Mouse (Mus musculus): Measurements from ENCODE around the gene Trappc6b. TPM values are rescaled to one million over a fixed set of nuclear protein-coding genes. Genes with fewer than 3 reads are reported as not detected.

The Trappc6b gene
- polyA plus RNA-seq, 1 experiment: 41.7 TPM

DNA sequence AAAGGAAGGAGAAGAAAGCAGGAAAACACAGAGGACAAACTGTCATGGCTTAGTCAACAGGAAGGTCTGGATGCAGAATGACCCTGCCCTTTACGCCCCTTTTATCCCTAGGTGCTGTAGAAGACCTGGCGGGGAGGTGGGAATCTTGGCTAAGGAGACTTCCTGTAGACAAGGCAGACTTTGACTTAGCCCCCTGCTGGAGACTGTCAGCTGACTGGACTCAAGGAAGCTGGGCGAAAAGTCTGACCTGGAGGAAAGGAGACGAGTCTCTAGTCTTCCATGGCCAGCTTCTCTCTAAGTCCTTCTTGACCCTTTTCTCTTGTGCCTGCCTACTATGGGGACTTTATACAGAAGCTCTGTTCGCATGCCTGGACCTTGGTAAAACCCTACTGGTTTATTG lies 23.2 kb upstream of the Trappc6b start:
- Histone ChIP-seq H3K4me3 (replicated peaks; ENCODE audit: control insufficient read depth, low read depth, low read length) (no peak overlapping the region), H3K4me1 (ENCODE audit: control insufficient read depth, insufficient read depth, low read length) (no peaks in the 10 kb centered on the region), H3K27ac (ENCODE audit: control insufficient read depth, insufficient read depth, low read depth, low read length, poor library complexity) (no peak overlapping the region)
- TF ChIP-seq CTCF (IDR thresholded peaks at IDR 0.05; ENCODE audit: control insufficient read depth, insufficient read depth, low read length): no peak
- TF ChIP-seq POLR2A (IDR thresholded peaks at IDR 0.05; ENCODE audit: borderline replicate concordance, control insufficient read depth, low read depth, low read length): no peak
- 61% methylated on average over 5 of the region's 5 CpGs for WGBS

DNA sequence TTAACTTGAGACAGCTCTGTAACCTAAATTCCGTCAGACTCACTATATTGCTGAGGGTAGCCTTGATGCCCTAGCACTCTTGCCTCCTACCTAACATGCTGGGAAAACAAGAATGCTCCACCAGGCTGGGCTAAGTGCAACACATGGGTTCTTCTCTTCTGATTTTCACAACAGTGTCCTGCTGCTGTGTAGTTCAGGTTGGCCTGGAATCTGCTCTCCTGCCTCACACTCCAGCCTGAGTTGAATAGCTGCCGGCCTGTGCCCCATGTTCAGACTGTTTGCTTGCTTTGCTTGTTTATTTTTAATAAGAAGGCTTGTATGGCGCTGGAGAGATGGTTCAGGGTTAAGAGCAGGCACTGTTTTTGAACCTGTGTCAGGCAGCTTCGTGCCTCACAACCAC lies 19.2 kb upstream of the Trappc6b start:
- Histone ChIP-seq H3K27ac (ENCODE audit: control insufficient read depth, insufficient read depth, low read depth, low read length, poor library complexity) (no peak overlapping the region), H3K4me1 (ENCODE audit: control insufficient read depth, insufficient read depth, low read length) (no peaks in the 10 kb centered on the region; the same call in 1 of the 2 replicates), H3K4me3 (replicated peaks; ENCODE audit: control insufficient read depth, low read depth, low read length) (no peak overlapping the region)
- WGBS: 87% methylated on average over 4 of the region's 4 CpGs
- no peak for TF ChIP-seq CTCF (IDR thresholded peaks at IDR 0.05; ENCODE audit: control insufficient read depth, insufficient read depth, low read length)
- TF ChIP-seq POLR2A (IDR thresholded peaks at IDR 0.05; ENCODE audit: borderline replicate concordance, control insufficient read depth, low read depth, low read length): no peak

DNA sequence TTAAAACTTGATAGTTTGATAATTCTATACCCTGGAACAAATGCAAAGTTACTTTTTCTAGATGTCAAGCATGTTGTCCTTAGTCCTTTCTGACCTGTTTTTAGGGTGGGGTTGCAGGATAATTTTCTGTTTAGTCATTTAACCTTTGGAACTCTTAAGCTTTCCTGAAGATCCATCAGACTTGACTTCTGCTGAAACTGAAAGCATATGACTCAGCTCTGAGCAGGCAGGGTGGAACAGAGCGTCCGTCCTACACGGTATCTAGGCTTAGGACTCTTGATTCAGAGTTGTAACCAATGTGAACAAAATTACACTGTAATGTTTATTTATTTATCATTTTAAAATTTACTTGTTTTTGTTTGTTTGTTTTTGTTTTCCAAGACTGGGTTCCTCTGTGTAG lies 16.6 kb upstream of the Trappc6b start:
- 92% methylated on average over 3 of the region's 3 CpGs for WGBS
- no peak for TF ChIP-seq CTCF (IDR thresholded peaks at IDR 0.05; ENCODE audit: control insufficient read depth, insufficient read depth, low read length)
- TF ChIP-seq POLR2A (IDR thresholded peaks at IDR 0.05; ENCODE audit: borderline replicate concordance, control insufficient read depth, low read depth, low read length): no peak
- no peaks in the 10 kb centered on the region; the same call in 1 of the 2 replicates for H3K4me1 ChIP-seq (ENCODE audit: control insufficient read depth, insufficient read depth, low read length)
- H3K27ac ChIP-seq (ENCODE audit: control insufficient read depth, insufficient read depth, low read depth, low read length, poor library complexity): no peak overlapping the region
- H3K4me3 ChIP-seq (replicated peaks; ENCODE audit: control insufficient read depth, low read depth, low read length): no peak overlapping the region

DNA sequence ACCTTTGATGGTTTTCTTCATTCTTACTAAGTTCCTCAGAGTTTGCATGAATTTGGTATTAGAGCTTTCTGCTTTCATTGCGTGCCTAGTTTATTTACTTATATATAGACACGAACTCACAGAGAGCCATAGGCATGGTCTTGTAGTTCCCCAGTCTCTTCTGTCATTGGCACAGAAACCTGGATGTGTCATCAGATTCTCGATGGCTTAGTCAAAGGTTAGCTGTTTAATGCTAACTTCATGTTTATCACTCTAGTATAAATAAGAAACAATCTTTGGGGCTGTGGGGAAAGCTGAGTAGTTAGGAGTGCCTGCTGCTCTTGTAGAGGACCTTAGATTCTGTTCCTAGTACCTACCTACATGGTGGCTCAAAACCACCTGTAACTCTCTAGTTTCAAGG lies 15.7 kb upstream of the Trappc6b start:
- TF ChIP-seq CTCF (IDR thresholded peaks at IDR 0.05; ENCODE audit: control insufficient read depth, insufficient read depth, low read length) (no peak), POLR2A (IDR thresholded peaks at IDR 0.05; ENCODE audit: borderline replicate concordance, control insufficient read depth, low read depth, low read length) (no peak)
- WGBS: 85% methylated on average over 3 of the region's 3 CpGs
- Histone ChIP-seq H3K27ac (ENCODE audit: control insufficient read depth, insufficient read depth, low read depth, low read length, poor library complexity) (no peak overlapping the region), H3K4me1 (ENCODE audit: control insufficient read depth, insufficient read depth, low read length) (no peaks in the 10 kb centered on the region; the same call in 1 of the 2 replicates), H3K4me3 (replicated peaks; ENCODE audit: control insufficient read depth, low read depth, low read length) (no peak overlapping the region)

DNA sequence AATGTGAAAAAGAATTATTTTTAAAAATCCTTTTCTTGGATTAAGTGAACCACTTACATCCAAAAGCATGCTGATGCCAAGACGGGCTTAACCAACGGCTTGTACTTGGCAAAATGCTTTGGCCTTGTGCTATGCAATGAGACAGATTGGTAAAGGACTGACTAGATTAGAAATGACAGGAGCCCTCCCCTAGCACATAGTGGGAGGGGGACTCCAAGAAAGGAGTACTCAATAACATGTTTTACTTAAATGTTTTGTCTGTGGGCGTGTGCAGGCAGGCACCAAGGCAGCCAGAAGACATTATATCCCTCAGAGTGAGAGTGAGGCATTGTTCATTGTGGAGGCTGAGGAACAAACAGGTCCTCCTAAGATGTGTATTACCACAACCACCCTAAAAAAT lies 12.8 kb upstream of the Trappc6b start:
- Histone ChIP-seq H3K4me1 (ENCODE audit: control insufficient read depth, insufficient read depth, low read length) (no peaks in the 10 kb centered on the region; the same call in 1 of the 2 replicates), H3K27ac (ENCODE audit: control insufficient read depth, insufficient read depth, low read depth, low read length, poor library complexity) (no peak overlapping the region), H3K4me3 (replicated peaks; ENCODE audit: control insufficient read depth, low read depth, low read length) (no peak overlapping the region)
- 83% methylated on average over 3 of the region's 3 CpGs for WGBS
- TF ChIP-seq CTCF (IDR thresholded peaks at IDR 0.05; ENCODE audit: control insufficient read depth, insufficient read depth, low read length) (no peak), POLR2A (IDR thresholded peaks at IDR 0.05; ENCODE audit: borderline replicate concordance, control insufficient read depth, low read depth, low read length) (no peak)

DNA sequence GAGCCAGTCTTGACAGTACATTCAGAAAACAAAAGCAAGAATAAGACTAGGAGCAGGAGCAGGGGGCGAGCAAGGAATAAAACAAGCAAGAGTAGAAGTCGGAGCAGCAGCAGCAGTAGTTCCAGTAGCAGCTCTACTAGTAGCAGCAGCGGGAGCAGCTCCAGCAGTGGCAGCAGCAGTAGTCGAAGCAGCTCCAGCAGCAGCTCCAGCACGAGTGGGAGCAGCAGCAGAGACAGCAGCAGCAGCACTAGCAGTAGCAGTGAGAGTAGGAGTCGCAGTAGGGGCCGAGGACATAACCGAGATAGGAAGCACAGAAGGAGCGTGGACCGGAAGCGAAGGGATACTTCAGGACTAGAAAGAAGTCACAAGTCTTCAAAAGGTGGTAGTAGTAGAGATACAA lies 11.0 kb upstream of the Trappc6b start:
- H3K4me1 ChIP-seq (ENCODE audit: control insufficient read depth, insufficient read depth, low read length): no peaks in the 10 kb centered on the region
- H3K27ac ChIP-seq (ENCODE audit: control insufficient read depth, insufficient read depth, low read depth, low read length, poor library complexity): no peak overlapping the region; the same call in 1 of the 2 replicates
- no peak for TF ChIP-seq POLR2A (IDR thresholded peaks at IDR 0.05; ENCODE audit: borderline replicate concordance, control insufficient read depth, low read depth, low read length)
- TF ChIP-seq CTCF (IDR thresholded peaks at IDR 0.05; ENCODE audit: control insufficient read depth, insufficient read depth, low read length): no peak
- 91% methylated on average over 11 of the region's 11 CpGs for WGBS
- H3K4me3 ChIP-seq (replicated peaks; ENCODE audit: control insufficient read depth, low read depth, low read length): no peak overlapping the region

DNA sequence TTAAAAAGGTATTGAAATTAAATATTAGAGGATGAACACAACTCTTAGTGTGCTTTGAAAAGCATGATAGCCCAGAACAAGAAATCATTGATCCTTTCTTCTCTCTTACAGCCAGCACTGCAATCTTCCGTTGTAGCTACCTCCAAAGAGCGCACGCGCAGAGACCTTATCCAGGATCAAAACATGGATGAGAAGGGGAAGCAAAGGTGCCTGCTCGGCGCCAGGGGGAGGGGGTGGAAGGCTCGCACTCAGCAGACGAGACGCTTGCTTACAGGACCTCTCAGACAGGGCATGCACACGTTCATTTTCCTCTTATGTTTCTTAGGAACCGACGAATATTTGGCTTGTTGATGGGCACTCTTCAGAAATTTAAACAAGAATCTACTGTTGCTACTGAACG lies 7.5 kb upstream of the Trappc6b start:
- WGBS: 91% methylated on average over 13 of the region's 13 CpGs
- TF ChIP-seq POLR2A (IDR thresholded peaks at IDR 0.05; ENCODE audit: borderline replicate concordance, control insufficient read depth, low read depth, low read length) (no peak), CTCF (IDR thresholded peaks at IDR 0.05; ENCODE audit: control insufficient read depth, insufficient read depth, low read length) (no peak)
- H3K4me1 ChIP-seq (ENCODE audit: control insufficient read depth, insufficient read depth, low read length): no peaks in the 10 kb centered on the region
- H3K27ac ChIP-seq (ENCODE audit: control insufficient read depth, insufficient read depth, low read depth, low read length, poor library complexity): no peak overlapping the region
- no peak overlapping the region for H3K4me3 ChIP-seq (replicated peaks; ENCODE audit: control insufficient read depth, low read depth, low read length)

DNA sequence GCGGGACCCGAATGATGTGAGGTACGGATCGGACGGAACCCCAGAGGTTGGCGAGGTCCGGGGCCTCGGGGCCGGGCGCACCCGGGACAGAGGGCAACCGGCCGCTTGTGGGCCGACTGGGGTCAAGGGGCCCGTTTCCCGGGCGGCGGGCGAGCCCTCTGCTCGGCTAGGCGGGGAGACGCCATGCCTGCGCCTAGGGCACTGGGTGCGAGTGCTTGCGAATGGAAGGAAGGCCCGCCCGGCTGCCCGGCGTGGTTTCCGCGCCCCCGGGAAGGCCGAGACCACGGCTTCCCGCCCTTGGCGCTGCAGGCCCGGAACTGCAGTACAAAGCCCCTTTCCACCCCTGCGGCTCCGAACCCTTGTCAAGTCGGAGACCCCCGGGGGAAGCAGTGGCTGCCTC lies 5.8 kb upstream of the Trappc6b start:
- Histone ChIP-seq H3K4me1 (ENCODE audit: control insufficient read depth, insufficient read depth, low read length) (no peaks in the 10 kb centered on the region), H3K4me3 (replicated peaks; ENCODE audit: control insufficient read depth, low read depth, low read length) (peak overlapping the region; percentile 97), H3K27ac (ENCODE audit: control insufficient read depth, insufficient read depth, low read depth, low read length, poor library complexity) (peak overlapping the region; percentile 83)
- WGBS: under 1% methylated on average over 41 of the region's 41 CpGs
- TF ChIP-seq CTCF (IDR thresholded peaks at IDR 0.05; ENCODE audit: control insufficient read depth, insufficient read depth, low read length) (no peak), POLR2A (IDR thresholded peaks at IDR 0.05; ENCODE audit: borderline replicate concordance, control insufficient read depth, low read depth, low read length) (no peak)

DNA sequence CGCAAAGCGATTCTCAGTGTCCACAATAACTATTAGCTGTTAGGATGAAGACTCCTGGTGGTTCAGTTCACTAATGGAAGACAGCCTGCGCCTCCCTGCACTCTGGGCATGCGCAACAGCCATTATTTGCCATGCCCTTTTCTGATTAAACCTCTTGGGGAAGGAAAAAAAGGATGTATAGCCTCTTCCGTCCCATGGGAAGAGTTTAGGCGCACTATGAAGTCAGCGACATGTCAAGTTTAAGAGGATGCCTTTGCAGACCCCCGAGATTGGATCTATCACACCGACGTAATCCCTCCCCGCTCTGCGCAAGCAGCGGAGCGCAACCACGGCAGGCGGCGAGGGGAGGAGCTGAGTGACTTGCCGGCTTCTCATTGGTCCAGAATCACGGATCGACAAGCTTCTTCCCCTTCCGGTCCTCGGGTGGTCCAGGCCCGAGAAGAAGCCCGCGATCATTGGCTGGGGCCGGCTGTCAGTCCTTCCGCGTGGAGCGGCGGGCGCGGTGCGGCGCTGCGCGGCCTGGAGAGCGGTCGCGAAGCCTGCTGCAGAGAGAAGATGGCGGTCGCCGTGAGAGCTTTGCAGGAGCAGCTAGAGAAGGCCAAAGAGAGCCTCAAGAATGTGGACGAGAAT lies 5.3 kb upstream of the Trappc6b start, which contains the start of gene Pnn:
Gene Pnn (plus strand): TSS at position 437 of the 630 bp plus-strand sequence.
- H3K27ac ChIP-seq (ENCODE audit: control insufficient read depth, insufficient read depth, low read depth, low read length, poor library complexity): peak within 1 kb of the TSS; percentile 83
- WGBS: 0% methylated on average over 43 of the region's 43 CpGs
- no peaks in the 10 kb centered on the region for H3K4me1 ChIP-seq (ENCODE audit: control insufficient read depth, insufficient read depth, low read length)
- TF ChIP-seq CTCF (IDR thresholded peaks at IDR 0.05; ENCODE audit: control insufficient read depth, insufficient read depth, low read length) (no peak), POLR2A (IDR thresholded peaks at IDR 0.05; ENCODE audit: borderline replicate concordance, control insufficient read depth, low read depth, low read length) (peak; percentile 91)
- H3K4me3 ChIP-seq (replicated peaks; ENCODE audit: control insufficient read depth, low read depth, low read length): peak within 1 kb of the TSS; percentile 97

All from bone marrow, adult 2 months (tissue).